In genomic region chr10:42613639-42614381, GRCm38 (mm10) we compare ENCODE assay signal across 8 mouse cellular contexts. TPM values are rescaled to one million over a fixed set of nuclear protein-coding genes. Genes with fewer than 3 reads are reported as not detected.
DNase-seq lines count a peak whose midpoint lies in the region; ATAC-seq and TF ChIP-seq lines count a peak whose summit lies in the region.

No protein-coding gene starts in this region.

- no peak overlapping the region for H3K27ac ChIP-seq in liver, embryonic 11.5 days (ENCODE audit: low read depth, low read length)
- no peak overlapping the region for H3K27ac ChIP-seq in intestine, embryonic 14.5 days (ENCODE audit: low read depth)
- no peak overlapping the region for H3K27ac ChIP-seq in midbrain, postnatal 0 days (ENCODE audit: low read depth, low read length)

- H3K27me3 ChIP-seq in liver, embryonic 11.5 days (replicated peaks; ENCODE audit: control insufficient read depth, insufficient read depth, low read length), result peaks cover 85% of the 10 kb centered on the region
- H3K27me3 ChIP-seq in intestine, embryonic 14.5 days (replicated peaks; ENCODE audit: control insufficient read depth, insufficient read depth, low read length), result peaks cover 82% of the 10 kb centered on the region
- peaks cover 10% of the 10 kb centered on the region for H3K27me3 ChIP-seq in midbrain, postnatal 0 days (ENCODE audit: insufficient read depth, low read length)

- peak overlapping the region; percentile 53 for H3K4me2 ChIP-seq in liver, embryonic 11.5 days
- H3K4me2 ChIP-seq in intestine, embryonic 14.5 days (ENCODE audit: low read length), result peak overlapping the region; percentile 68
- peak overlapping the region; percentile 71 for H3K4me2 ChIP-seq in midbrain, postnatal 0 days (ENCODE audit: low read depth, low read length, poor library complexity, severe bottlenecking)

- H3K9me3 ChIP-seq in liver, embryonic 11.5 days (ENCODE audit: control insufficient read depth, low read length), result no peaks in the 10 kb centered on the region
- H3K9me3 ChIP-seq in intestine, embryonic 14.5 days (ENCODE audit: control insufficient read depth, low read length), result no peaks in the 10 kb centered on the region
- no peaks in the 10 kb centered on the region for H3K9me3 ChIP-seq in midbrain, postnatal 0 days (ENCODE audit: low read length)

- TF ChIP-seq CTCF in midbrain, postnatal 0 days (IDR thresholded peaks at IDR 0.05), result no peak

- no peak overlapping the region for H3K9ac ChIP-seq in liver, embryonic 11.5 days (ENCODE audit: low read depth, low read length)
- no peak overlapping the region for H3K9ac ChIP-seq in intestine, embryonic 14.5 days (ENCODE audit: low read length)
- H3K9ac ChIP-seq in midbrain, postnatal 0 days (replicated peaks; ENCODE audit: low read length, poor library complexity, severe bottlenecking), result peak overlapping the region; percentile 50; the same call in 1 of the 2 replicates

- no peaks in the 10 kb centered on the region for H3K36me3 ChIP-seq in liver, embryonic 11.5 days (ENCODE audit: control insufficient read depth, insufficient read depth, low read length)
- H3K36me3 ChIP-seq in intestine, embryonic 14.5 days (ENCODE audit: control insufficient read depth, insufficient read depth, low read length), result no peaks in the 10 kb centered on the region
- no peaks in the 10 kb centered on the region for H3K36me3 ChIP-seq in midbrain, postnatal 0 days (ENCODE audit: insufficient read depth, low read length)

- no peak for DNase-seq in liver, embryonic 11.5 days (ENCODE audit: low spot score)
- no peak for DNase-seq in liver
- DNase-seq in embryo, embryonic 9.5 days (ENCODE audit: extremely low spot score), result peak; percentile 77
- no peak for DNase-seq in intestine, embryonic 14.5 days (ENCODE audit: low spot score)
- no peak for DNase-seq in midbrain, postnatal 0 days (ENCODE audit: low spot score)
- DNase-seq in yolk sac, embryonic 10.5 days (ENCODE audit: low spot score), result no peak
- no peak for DNase-seq in ovary, postnatal 36 days (ENCODE audit: low spot score)
- no peak for DNase-seq in spleen, postnatal 14 days (ENCODE audit: low spot score in 2 of 2)

- peak overlapping the region; percentile 35 for H3K4me3 ChIP-seq in liver, embryonic 11.5 days (ENCODE audit: low read depth, low read length)
- peak overlapping the region; percentile 24 for H3K4me3 ChIP-seq in intestine, embryonic 14.5 days (ENCODE audit: low read depth, low read length)
- peak overlapping the region; percentile 35 for H3K4me3 ChIP-seq in midbrain, postnatal 0 days (ENCODE audit: low read depth, low read length)

- under 1% methylated on average over 40 of the region's 40 CpGs for WGBS in liver, embryonic 11.5 days
- 1% methylated on average over 31 of the region's 40 CpGs for WGBS in intestine, embryonic 14.5 days
- WGBS in midbrain, postnatal 0 days, result 2% methylated on average over 36 of the region's 40 CpGs

- ATAC-seq in liver, embryonic 11.5 days (replicated peaks; ENCODE audit: low FRiP score), result no peak
- ATAC-seq in intestine, embryonic 14.5 days (replicated peaks; ENCODE audit: low FRiP score, low TSS enrichment, low read depth), result peak; percentile 29; the same call in 1 of the 2 replicates
- peak; percentile 58 for ATAC-seq in midbrain, postnatal 0 days (ENCODE audit: low FRiP score)

- peaks cover 3% of the 10 kb centered on the region; the same call in 1 of the 2 replicates for H3K4me1 ChIP-seq in liver, embryonic 11.5 days (replicated peaks; ENCODE audit: control insufficient read depth, insufficient read depth, low read length)
- peaks cover 8% of the 10 kb centered on the region for H3K4me1 ChIP-seq in intestine, embryonic 14.5 days (replicated peaks; ENCODE audit: control insufficient read depth, insufficient read depth, low read length)
- H3K4me1 ChIP-seq in midbrain, postnatal 0 days (ENCODE audit: insufficient read depth, low read length), result peaks cover 4% of the 10 kb centered on the region; the same call in 1 of the 2 replicates

RNA-seq across cellular contexts. Expression of gene Ostm1, which starts 30.2 kb away (rescaled TPM):
- 24.8 and 27.7 TPM in 2 replicates for polyA plus RNA-seq in liver, embryonic 11.5 days (2014; fragmentation: Nextera tagmentation; extraction: Ambion mirVana)
- 13.0 and 13.7 TPM in 2 replicates for polyA plus RNA-seq in intestine, embryonic 14.5 days (2014; fragmentation: Nextera tagmentation; extraction: Ambion mirVana)
- 41.8 and 46.6 TPM in 2 replicates for total RNA-seq in midbrain, postnatal 0 days (2014; rRNA removed)
- polyA plus RNA-seq in midbrain, postnatal 0 days (2015; fragmentation: Nextera tagmentation; extraction: Ambion mirVana), result 39.5 and 40.0 TPM in 2 replicates

RNA-seq across cellular contexts. Expression of gene Nr2e1, which starts 30.4 kb away (rescaled TPM):
- not detected in 2 replicates for polyA plus RNA-seq in liver, embryonic 11.5 days (2014; fragmentation: Nextera tagmentation; extraction: Ambion mirVana)
- polyA plus RNA-seq in intestine, embryonic 14.5 days (2014; fragmentation: Nextera tagmentation; extraction: Ambion mirVana), result not detected in 2 replicates
- total RNA-seq in midbrain, postnatal 0 days (2014; rRNA removed), result 1.3 and 3.2 TPM in 2 replicates
- 3.2 and 3.6 TPM in 2 replicates for polyA plus RNA-seq in midbrain, postnatal 0 days (2015; fragmentation: Nextera tagmentation; extraction: Ambion mirVana)
